Mouse (Mus musculus) small intestine, adult 2 months (tissue): ENCODE measurements around the gene Trim38.

ENCODE experiments used
- CTCF ChIP-seq: fragments of 200-500 bp; IDR thresholded peaks from 2 replicates; pipeline ENCODE4 v1.5.1; 2012; ENCODE audit warnings: low read depth, mild to moderate bottlenecking, control low read depth, inconsistent platforms, low read length, moderate library complexity, mixed read lengths; ENCODE audit not compliant: insufficient replicate concordance, insufficient read length; ENCODE audit errors: extremely low read depth
- POLR2A ChIP-seq: fragments of 200-500 bp; IDR thresholded peaks from 2 replicates; pipeline ENCODE4 v1.6.1; 2012; ENCODE audit warnings: low read depth, mild to moderate bottlenecking, control low read depth, inconsistent platforms, low read length, moderate library complexity

DNA sequence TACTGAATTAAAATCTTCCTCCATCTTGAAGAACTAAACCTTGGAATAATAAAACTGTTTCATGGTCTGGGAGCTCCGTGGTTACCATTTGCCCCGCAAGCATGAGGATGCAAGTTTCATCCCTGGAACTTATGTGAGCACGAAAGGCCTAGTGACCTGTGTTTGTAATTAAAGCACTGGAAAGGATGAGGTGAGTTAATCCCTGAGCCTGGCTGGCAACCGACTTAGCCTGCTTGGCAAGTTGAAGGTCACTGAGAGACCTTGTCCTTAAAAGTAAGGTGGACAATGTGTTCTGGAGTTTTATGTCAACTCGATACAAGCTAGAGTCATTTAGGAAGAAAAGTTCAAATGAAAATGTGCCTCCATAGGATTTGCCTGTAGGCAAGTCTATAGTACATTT lies 65.1 kb downstream of the Trim38 start:
- TF ChIP-seq POLR2A, result no peak
- TF ChIP-seq CTCF, result no peak
